Mouse (Mus musculus) thymus, postnatal 25 days (tissue): Measurements from ENCODE around the gene Eya2.

Source experiments
- DNase-seq: peaks from one replicate; pipeline ENCODE4 v3.0.0; 2022

Eya2 gene

DNA sequence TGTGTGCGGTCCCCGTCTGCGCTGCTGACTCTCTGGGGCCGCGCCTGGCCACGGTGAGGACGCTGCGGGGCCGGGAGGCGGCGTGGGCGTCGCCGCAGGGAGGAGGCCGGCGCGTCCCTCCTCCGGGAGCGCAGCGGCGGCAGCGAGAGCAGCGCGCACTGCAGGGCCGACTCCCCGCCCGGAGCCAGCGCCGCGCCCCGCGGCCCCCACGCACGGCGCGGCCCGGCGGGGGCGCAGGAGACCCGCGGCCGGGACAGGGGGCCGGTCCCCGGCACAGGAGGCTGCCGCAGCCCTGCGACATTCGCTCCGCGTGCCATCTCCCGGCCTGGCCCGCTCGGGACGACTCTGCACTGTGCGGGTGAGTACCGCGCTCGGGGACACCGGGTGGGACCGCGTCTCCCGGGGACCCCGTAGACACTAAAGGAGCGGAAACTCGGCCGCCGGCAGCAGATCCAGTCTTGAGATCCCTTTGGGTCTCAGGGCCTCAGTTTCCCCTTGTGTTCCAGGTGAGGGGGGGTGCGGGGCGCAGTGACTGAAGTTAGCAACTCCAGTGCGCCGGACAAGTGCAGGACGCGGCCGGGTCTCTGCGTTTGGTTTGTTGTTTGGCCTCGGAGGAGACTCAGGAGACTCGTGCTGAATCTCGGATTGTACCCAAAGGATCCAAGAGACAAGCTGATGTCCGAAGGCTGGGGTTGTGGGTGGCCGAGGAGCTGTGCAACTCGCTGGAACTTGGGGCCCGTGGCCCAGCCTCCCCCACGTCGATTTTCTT is at the start of gene Eya2:
Gene Eya2, plus strand, starts transcription at position 126 of the 769 bp plus-strand sequence.
- DNase-seq: no peak

DNA sequence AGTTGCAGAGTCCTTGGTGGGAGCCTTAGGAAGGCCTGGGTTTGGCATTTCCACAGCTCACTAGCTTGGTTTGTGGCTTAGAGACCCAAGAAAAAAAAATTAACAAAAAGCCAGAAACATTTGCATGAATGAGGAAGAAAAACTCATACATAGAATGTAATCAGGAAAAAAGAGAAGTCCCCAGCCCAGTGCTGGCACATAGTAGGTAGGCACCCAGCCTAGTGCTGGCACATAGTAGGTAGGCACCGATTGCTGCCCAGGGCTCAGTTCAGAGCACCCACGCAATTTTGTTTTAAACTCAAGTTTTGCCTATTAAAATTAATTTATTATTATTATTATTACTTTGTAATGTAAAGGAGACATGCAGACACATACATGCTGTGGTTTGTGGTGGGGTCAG is 49.1 kb upstream of the Eya2 start:
- no peak for DNase-seq

DNA sequence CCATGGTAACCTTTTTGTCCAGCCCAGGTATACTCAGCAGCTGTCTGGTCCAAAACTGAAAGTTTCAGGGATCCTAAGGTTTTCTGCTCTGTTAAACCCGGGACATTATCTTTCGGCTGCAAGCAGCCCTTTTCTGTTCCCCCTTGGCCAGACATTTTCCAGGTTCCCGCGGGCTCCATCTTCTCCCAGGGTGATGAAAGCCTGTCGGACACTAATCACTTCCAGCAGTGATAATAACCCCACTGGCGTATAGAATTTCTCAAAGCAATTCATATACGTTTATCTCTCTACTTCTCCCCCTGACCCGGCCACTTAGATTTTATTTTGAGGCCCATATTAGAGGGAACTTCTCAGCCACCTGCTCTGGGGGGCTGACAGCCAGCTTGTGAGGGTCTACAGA is 48.5 kb upstream of the Eya2 start:
- no peak for DNase-seq

DNA sequence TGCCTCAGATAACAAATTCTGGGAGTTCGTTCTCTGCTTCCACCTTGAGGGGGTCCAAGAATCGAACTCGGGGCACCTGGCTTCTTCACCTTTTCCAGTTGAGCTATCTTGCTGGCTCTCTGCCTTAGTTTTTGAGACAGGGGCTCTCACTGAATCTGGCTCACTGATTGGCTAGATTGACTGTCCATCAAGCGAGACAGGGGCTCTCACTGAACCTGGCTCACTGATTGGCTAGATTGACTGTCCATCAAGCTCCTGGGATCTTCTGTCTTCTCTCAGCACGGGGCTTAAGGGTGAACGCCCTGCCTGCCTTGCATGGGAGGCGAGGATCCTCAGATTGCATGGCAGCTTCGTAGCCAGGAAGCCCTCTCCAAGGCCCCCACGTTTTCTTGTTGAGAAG is 47.4 kb upstream of the Eya2 start:
- peak; percentile 8 for DNase-seq

DNA sequence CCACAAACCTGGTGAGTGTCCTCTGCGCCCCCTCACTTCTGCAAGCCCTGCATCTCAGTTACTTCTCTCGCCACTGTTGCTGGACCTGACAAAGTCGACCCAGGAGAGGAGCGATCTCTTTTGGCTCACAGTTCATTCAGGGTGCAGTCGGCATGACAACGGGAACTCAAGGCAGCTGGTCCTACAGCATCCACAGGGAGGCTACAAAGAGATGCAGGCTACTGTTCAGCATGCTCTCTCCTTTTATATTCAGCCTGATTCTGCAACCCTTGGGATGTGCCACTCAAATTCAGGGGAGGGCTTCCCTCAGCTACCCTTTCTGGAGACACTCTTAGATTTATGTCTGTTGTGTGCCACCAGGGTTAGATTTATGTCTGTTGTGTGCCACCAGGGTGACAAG is 46.2 kb upstream of the Eya2 start:
- DNase-seq: no peak

DNA sequence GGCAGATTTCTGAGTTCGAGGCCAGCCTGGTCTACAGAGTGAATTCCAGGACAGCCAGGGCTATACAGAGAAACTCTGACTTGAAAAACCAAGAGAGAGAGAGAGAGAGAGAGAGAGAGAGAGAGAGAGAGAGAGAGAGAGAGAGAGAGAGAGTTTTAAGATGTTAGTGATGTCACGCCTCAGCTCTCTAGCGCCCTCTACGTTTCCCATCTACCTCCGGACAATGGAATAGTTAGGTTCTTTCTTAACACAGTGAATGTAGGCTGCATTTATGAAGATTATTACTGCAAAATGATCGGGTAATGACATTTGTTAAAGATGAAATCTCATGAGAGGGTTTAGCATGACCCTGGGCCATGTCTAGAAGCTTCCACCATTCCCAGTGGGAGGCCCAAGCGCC is 44.4 kb upstream of the Eya2 start:
- DNase-seq: peak; percentile 3

DNA sequence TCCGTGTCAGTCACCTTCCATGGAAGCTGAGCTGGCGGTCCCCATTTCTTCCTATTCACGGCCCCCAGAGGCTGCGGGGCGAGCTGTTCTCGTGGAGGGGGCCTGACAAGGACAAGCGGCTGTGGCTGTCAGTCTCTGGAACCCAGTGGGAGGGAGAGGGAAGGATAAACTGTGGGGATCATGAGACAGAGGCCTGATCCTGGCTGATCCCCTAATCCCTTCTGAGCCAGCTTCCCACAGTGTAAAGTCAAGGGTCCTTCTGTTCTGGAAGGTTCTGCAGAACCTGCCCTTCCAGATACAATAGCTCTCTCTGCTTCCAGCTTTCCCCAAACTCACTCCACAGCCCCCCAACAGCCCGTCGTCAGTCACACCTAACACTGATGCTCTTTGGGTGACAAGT is 40.8 kb upstream of the Eya2 start:
- DNase-seq: no peak

DNA sequence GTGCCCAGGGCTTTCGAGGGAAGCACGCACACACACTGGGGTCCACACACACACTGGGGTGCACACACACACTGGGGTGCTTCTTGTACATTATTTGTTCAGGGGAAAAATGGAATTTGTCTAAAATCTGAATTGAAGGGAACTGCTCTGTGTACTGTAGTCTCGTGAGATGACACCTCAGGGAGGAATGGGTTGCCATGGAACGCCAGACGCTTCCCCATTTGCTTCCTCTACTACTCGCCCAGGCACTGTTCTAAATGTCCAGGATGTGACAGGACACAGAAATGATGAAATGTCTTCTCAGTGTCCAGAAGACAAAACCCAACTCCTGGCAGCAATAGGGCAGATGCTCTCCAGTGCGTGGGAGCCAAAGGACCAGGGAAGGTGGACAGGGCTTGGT is 37.6 kb upstream of the Eya2 start:
- DNase-seq: no peak

DNA sequence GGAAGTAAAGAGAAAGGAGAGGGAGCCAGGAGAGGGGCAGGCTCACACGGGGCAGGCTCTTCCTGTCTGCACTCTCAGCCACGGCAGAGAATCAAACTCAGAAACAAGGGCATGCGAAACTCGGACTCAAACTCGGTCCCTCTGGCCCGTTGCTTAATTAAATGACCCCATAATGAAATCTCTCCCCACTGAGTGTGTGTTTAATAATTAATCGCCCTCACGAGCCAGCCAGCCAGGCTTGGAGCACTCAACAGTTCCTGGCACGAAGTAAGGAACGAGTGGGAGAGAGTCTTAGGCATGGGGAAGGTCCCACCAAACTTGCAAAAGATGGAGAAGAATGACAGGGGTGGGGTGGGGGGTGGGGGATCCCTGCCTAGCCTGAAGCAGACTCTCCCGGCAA is 35.9 kb upstream of the Eya2 start:
- no peak for DNase-seq

DNA sequence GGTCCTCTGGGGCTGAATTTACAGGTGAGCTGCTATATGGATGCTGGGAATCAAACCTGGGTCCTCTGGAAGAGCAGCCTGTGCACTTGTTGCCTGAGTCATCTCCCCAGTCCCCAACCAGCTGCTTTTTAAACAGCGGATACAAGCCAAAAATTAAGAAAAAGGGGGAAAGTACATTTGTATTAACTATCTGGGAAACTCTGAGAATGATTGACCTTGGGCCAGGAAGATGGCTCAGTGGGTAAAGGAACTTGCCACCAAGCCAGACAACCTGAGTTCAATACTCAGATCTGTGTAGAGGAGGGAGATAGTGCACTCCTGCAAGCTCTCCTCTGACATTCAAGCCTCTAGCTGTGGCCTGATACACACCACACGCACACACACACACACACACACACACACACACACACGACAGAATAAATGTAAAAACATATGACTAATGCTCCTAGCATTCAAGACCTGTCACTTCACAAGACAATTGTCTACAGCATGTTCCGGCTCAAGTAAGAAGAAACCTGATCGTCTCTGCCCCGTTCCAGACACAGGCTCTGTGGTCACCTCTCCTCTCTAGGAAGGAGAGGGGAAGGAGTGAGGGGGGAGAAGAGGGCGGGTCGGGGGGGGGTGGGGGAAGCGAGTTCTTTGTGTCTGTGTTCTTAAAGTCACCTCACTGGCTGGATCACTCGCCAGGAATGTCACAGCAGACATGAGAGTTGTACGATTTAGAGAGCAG is 35.2 kb upstream of the Eya2 start:
- no peak for DNase-seq

DNA sequence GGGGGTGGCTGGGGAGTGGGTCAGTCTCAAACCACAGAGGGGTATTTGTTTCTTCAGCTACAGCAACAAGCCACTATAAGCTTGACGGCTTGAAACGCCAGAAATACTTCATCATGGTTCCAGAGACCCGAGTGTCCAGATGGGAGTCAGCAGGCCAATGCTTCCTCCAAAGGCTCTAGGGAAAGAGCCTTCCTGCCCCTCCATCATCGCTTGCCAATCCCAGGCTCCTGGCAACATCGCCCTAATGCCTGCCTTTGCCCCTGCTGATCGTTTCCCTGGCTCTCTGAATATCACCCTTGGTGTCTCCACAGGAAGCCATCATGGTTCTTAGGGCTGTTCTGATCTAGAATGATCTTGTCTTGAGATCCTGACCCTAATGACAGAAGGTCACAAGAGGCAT is 33.0 kb upstream of the Eya2 start:
- DNase-seq: no peak

DNA sequence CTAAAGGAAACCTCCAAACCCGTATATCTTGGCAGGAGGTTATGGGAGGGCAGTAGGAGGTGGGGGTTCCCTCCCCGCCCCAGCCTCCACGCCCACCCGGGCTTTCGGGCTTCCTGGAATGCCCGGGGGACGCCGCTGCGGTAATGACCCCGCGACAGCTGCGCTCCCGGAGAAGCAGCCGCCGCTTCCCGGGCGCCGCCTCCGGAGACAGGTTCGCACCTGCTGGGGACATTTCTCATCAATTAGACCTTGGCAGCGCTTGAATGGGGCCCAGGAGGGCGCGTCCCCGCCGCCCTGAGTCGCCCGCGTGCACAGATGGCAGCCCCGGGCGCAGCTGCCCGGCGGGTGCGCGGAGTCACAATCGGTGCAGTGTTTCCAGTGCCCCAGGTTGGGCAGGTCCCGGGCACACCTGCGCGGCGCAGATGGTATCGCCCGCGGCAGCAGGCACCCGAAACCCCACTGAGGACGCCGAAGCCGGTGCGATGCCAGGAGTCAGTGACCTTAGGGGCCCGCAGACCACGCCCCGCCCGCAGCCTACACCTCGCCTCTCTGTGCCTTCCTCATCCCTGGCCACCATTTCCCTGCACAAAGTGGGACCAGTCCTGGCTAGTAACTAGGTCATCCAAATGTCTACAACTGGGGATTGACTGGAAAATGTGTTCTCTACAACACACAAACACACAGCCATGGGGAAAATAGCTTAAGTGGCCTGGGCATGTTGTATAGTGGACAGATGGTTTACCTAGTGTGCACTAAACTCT is 31.4 kb upstream of the Eya2 start:
- peak; percentile 40 for DNase-seq

DNA sequence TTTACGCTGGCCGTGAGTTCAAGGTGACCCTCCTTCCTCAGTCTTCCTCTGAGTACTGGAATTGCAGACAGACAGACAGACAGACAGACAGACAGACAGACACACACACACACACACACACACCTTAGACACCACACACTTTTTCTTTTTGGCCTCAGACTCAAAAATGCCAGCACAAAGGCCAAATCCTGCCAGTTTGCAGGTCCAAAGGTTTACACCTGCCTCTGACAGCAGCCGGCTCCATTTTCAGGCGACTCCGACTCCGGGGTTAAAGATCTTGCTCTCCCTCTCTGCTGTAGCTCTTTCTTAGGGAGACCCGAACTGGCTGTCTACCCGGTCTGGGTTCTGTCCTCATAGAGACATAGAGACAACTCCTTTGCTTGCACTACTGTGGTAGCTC is 30.7 kb upstream of the Eya2 start:
- no peak for DNase-seq

DNA sequence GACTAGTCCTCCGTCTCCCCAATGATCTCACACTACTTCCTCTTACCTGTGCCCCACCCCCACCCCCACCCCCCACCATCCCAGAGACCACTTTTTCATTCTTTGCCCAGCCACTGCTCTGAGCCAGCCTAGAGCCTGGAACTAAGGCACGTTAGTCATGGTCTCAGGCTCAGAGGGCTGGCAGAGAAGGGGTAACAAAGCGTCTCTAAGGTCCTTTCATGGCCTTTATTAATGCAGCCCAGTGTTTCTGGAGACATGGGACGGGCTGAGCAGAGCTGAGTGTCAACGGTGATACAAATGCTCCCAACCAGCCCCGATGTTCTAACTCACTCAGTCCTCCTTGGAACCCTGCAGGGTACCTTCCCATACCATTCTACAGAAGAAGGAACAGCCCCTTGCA is 30.2 kb upstream of the Eya2 start:
- no peak for DNase-seq

DNA sequence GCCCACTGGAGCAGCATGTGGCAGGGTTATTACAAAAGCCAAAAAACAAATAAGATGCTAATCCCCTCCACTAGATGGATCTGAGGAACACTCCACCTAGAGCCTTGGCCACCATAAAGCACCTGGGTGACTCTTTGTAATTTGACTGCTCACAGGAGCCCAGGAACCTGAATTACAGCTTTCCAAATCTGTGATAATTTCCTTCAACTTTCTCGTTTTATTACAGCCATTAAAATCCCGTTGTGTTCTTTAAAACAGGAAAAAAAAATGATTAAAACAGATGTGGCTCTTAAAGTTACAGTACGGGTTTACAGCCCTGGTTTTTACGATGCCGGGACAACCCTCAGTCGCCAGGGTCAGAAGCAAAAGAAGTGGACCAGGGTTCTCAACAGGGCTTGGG is 27.9 kb upstream of the Eya2 start:
- DNase-seq: no peak

DNA sequence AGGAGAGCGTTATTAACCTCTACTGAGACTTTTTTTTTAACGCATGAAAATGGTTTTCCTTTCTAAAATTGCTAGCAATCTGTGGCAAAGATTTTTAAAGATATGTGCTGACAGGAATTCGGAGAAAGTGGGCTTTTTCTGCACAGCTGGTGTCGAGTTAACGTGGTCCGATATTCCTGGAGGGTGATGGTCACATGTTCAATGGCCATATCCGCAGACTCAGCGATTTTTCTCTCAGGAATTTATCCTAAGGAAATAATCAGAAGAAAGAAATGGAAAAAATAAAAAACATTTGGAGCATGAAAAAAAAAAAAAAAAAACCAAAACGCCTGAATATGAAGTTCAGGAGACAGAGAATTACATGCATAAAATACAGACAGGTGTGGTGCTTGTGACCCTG is 27.0 kb upstream of the Eya2 start:
- DNase-seq: no peak

DNA sequence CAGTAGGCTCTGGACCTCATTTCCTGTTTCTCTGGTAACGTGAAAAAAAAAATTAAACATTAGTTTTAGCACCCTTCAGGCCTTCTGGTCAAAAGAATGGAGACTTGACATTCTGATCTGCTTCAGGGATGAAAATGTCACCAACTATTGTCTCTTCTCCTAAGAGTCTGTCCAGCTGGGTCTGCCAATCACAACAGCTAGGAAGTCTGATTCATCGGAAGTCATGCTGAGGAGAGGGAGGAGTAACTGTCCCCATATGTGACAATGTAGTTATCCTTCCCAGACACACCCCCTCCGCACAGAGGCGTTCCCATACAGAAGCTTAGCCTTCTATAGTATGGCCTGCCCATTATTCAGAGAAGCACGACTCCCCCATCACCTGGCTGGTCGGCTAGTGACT is 25.9 kb upstream of the Eya2 start:
- DNase-seq: no peak

DNA sequence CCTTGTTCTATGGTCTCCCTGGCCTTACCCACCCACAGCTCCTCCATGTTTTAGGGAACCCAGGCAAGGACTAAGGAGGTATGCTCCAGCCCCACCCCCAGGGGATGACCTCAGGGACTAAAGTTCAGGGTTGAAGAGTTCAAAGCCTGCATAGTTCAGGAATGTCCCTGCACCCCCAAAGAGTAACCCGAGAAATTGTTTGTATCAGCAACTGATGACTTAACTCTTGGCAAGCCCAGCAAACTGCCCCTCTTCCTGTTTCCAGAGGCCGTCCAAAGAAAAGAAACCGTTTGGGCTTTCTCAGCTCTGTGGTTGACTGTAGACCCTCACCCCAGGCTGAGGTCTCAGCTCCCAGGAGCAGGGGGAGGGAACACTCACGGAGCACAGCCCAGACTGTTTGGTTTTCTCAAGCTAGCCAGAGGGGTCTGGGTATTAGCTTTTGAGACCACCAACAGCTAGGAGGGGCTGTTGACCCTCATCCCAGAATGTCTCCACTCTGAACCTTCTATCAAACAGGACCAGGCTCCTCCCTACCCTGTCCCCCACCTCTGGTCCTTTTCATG is 23.5 kb upstream of the Eya2 start:
- DNase-seq: no peak

DNA sequence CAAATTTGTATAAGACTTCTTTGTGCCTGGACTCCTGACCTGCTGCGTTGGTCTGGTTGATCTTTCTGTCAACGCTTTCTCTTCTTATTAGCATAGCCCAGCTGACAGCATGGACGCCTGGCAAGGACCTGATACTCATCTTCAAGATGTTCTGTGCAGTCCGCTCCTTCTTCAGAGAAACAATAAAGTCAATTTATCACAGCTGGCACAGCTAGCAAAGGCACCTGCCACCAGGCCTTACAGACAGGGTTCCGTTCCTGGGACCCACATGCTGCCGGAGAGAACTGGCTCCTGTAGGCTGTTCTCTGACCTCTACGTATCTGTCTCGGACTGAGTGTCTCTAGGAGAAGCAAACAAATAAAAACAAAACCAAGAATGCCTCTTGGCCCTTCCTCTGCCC is 11.8 kb upstream of the Eya2 start:
- no peak for DNase-seq

DNA sequence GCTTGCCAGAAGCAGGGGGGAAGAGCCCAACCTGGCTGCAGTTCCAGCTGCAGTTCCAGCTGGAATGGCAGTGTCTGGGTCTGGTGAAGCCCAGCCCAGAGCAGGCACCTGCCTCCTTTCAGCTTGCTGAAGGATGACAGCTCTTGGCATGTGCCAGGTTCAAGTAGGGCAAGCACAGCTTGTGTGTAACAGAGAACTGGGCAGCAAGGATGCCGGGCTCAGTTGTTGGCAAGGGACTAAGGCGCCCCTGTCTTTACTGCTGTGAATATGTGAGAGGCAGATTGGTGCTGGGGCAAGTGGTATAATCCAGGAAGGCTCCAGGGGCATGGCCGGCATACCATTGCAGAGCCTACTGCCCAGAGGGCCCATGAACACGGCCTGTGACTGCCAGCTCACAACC is 11.3 kb upstream of the Eya2 start:
- no peak for DNase-seq

DNA sequence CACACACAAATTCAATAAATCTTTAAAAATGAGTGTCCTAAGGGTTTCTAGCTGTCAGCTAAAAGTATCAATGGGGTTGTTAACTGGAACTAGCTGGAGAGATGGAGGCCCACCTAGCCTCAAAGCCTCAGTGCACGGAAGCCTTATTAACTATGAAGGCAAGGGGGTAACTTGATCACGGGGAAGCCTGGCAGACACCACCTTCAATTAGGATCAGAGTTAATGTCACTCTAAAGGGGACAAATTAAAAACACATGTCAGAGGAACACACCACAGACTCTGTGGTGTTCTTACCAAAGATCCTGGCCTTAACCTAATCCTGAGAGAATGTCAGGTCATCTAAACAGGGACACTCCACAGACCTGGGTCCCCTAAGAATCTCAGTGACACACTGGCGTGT is 10.3 kb upstream of the Eya2 start:
- no peak for DNase-seq

DNA sequence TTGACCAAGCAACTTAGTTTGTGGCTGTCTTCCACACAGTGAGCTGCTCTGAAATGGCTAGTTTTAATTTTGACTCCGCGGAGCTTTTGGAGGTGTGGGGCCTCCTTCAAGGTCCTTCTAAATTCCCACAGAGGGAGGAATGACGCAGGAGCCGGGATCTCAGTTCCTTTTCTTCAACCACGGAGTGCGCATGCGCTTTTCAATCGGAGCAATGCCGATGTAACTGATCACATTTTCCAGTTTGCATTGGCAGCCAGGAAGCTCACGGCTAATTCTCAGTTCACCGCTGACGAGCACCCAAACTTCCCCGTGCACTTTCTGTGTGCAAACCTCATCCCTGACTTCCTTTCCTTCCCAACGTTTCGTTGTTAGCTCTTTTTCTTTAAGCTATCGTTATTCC is 4.1 kb upstream of the Eya2 start:
- DNase-seq: no peak

DNA sequence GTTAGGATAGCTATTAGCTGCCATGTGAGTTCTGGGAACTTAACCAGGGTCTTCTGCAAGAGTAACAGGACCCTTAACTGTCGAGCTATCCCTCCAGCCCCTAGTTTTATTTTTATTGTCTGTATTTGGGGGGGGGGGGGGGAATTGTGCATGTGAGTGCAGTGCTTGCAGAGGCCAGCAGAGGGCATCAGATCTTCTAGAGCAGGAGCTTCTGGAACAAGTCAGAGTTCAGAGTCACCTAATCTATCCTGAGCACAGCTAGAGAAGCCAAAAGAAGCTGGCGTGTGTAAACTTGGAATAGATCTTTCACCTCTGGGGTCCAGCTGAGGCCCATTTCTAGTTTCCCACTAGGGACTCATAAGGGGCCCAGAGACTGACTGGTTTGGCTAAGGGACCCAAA is 1.1 kb upstream of the Eya2 start:
- DNase-seq: peak; percentile 9

DNA sequence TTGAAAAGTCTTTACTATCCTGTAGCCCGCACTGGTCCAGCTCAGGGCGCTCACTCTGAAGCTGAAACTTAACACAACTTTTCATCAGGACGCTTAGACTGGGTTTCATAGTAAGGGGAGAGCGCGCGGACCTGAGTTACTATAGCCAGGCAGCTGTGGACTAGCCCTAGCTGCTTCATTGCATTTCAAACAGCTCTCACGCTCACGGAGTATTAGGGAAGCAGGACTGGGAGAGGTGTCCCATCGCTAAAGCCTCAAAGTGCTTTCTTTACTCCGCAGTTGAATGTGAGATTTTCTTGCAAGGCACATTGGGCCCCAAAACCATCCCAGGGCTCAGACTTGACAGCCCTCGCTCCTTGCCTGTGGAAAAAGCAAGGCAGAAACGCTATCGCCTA is 841 bp downstream of the Eya2 start:
- DNase-seq: no peak
